9 mouse cellular contexts compared by ENCODE assay signal in genomic region chr7:24325675-24326128, GRCm38 (mm10). TPM values are rescaled to one million over a fixed set of nuclear protein-coding genes. Genes with fewer than 3 reads are reported as not detected.
DNase-seq lines count a peak whose midpoint lies in the region; ATAC-seq lines count a peak whose summit lies in the region.
"Had no signal": no experiment of that assay in that cellular context is flagged by ENCODE, and none has a peak within 500 bp of the region (broad histone marks: within the 10 kb centered on the region; RNA-seq: fewer than 3 reads in every experiment).

No protein-coding gene starts in this region.

- WGBS in heart, embryonic 12.5 days, result 5% methylated on average over 13 of the region's 13 CpGs
- WGBS in embryonic facial prominence, embryonic 10.5 days, result 4% methylated on average over 13 of the region's 13 CpGs
- WGBS in hindbrain, embryonic 16.5 days, result 5% methylated on average over 13 of the region's 13 CpGs
- 5% methylated on average over 13 of the region's 13 CpGs for WGBS in liver, embryonic 16.5 days (ENCODE audit: insufficient replicate concordance)

- no peak for DNase-seq in heart, postnatal 14 days
- DNase-seq in embryonic facial prominence, embryonic 10.5 days (ENCODE audit: low spot score), result peak; percentile 69
- DNase-seq in right cerebral cortex, adult 2 months (ENCODE audit: low spot score in 2 of 2), result peak; percentile 75 to 78
- DNase-seq in urinary bladder, adult 2 months (ENCODE audit: low spot score), result no peak
- DNase-seq in urinary bladder, postnatal 25 days (ENCODE audit: low spot score), result no peak

- peak overlapping the region; percentile 69 for H3K4me2 ChIP-seq in heart, embryonic 12.5 days
- peak overlapping the region; percentile 66 for H3K4me2 ChIP-seq in hindbrain, embryonic 16.5 days (ENCODE audit: low read length)
- peak overlapping the region; percentile 19; the same call in 1 of the 2 replicates for H3K4me2 ChIP-seq in liver, embryonic 16.5 days (ENCODE audit: low read depth, low read length)

- no peaks in the 10 kb centered on the region for H3K36me3 ChIP-seq in heart, embryonic 12.5 days
- no peaks in the 10 kb centered on the region for H3K36me3 ChIP-seq in embryonic facial prominence, embryonic 10.5 days (replicated peaks)
- no peaks in the 10 kb centered on the region for H3K36me3 ChIP-seq in hindbrain, embryonic 16.5 days (ENCODE audit: control insufficient read depth, insufficient read depth, low read length)
- no peaks in the 10 kb centered on the region for H3K36me3 ChIP-seq in liver, embryonic 16.5 days (ENCODE audit: control insufficient read depth, insufficient read depth)

- no peak for ATAC-seq in heart, embryonic 12.5 days (ENCODE audit: insufficient number of reproducible peaks, low FRiP score)
- peak; percentile 79 for ATAC-seq in hindbrain, embryonic 16.5 days
- no peak for ATAC-seq in liver, embryonic 16.5 days (ENCODE audit: low read depth)

- no peak overlapping the region for H3K27ac ChIP-seq in heart, embryonic 12.5 days (ENCODE audit: poor library complexity, severe bottlenecking)
- H3K27ac ChIP-seq in embryonic facial prominence, embryonic 10.5 days (replicated peaks), result peak overlapping the region; percentile 27
- H3K27ac ChIP-seq in hindbrain, embryonic 16.5 days (ENCODE audit: low read depth, low read length), result peak overlapping the region; percentile 44; the same call in 1 of the 2 replicates
- H3K27ac ChIP-seq in liver, embryonic 16.5 days (ENCODE audit: low read length), result no peak overlapping the region

- intact Hi-C loops in heart, postnatal 14 days (cut with DNase I), result no loop called here

- H3K9me3 ChIP-seq in heart, embryonic 12.5 days (replicated peaks), result peaks cover 17% of the 10 kb centered on the region
- H3K9me3 ChIP-seq in embryonic facial prominence, embryonic 10.5 days, result peaks cover 16% of the 10 kb centered on the region
- peaks cover 3% of the 10 kb centered on the region for H3K9me3 ChIP-seq in hindbrain, embryonic 16.5 days (ENCODE audit: control insufficient read depth, low read length)
- no peaks in the 10 kb centered on the region for H3K9me3 ChIP-seq in liver, embryonic 16.5 days (replicated peaks; ENCODE audit: control insufficient read depth, low read length)

- peak overlapping the region; percentile 44; the same call in 1 of the 2 replicates for H3K9ac ChIP-seq in heart, embryonic 12.5 days
- peak overlapping the region; percentile 50 for H3K9ac ChIP-seq in hindbrain, embryonic 16.5 days (ENCODE audit: low read depth, low read length)
- H3K9ac ChIP-seq in liver, embryonic 16.5 days (ENCODE audit: low read depth, low read length), result no peak overlapping the region

- H3K27me3 ChIP-seq in heart, embryonic 12.5 days (replicated peaks), result peaks cover 6% of the 10 kb centered on the region
- H3K27me3 ChIP-seq in embryonic facial prominence, embryonic 10.5 days (replicated peaks; ENCODE audit: low read depth, poor library complexity, severe bottlenecking), result no peaks in the 10 kb centered on the region
- no peaks in the 10 kb centered on the region for H3K27me3 ChIP-seq in hindbrain, embryonic 16.5 days (replicated peaks; ENCODE audit: control insufficient read depth, insufficient read depth, low read length)
- peaks cover 5% of the 10 kb centered on the region for H3K27me3 ChIP-seq in liver, embryonic 16.5 days (ENCODE audit: control insufficient read depth, insufficient read depth, low read depth, low read length)

- peak overlapping the region; percentile 43 for H3K4me3 ChIP-seq in heart, embryonic 12.5 days
- H3K4me3 ChIP-seq in embryonic facial prominence, embryonic 10.5 days, result peak overlapping the region; percentile 52
- H3K4me3 ChIP-seq in hindbrain, embryonic 16.5 days (ENCODE audit: low read length), result peak overlapping the region; percentile 35
- H3K4me3 ChIP-seq in liver, embryonic 16.5 days (ENCODE audit: low read depth, low read length), result no peak overlapping the region

- no peaks in the 10 kb centered on the region for H3K4me1 ChIP-seq in heart, embryonic 12.5 days (replicated peaks)
- peaks cover 4% of the 10 kb centered on the region; the same call in 1 of the 2 replicates for H3K4me1 ChIP-seq in embryonic facial prominence, embryonic 10.5 days
- H3K4me1 ChIP-seq in hindbrain, embryonic 16.5 days (ENCODE audit: control insufficient read depth, insufficient read depth, low read depth, low read length), result peaks cover 5% of the 10 kb centered on the region
- H3K4me1 ChIP-seq in liver, embryonic 16.5 days (ENCODE audit: control insufficient read depth, low read depth, low read length), result no peaks in the 10 kb centered on the region

RNA-seq across cellular contexts. Expression of gene Tescl, which starts 8.0 kb away (rescaled TPM):
- polyA plus RNA-seq in heart, embryonic 12.5 days (2016; fragmentation: Nextera tagmentation; extraction: Ambion mirVana), result 0.31 TPM in 1 of 2 replicates, not detected in the other
- total RNA-seq in heart, postnatal 14 days (2021), result not detected
- 0.17 TPM in 1 of 2 replicates, not detected in the other for polyA plus RNA-seq in embryonic facial prominence, embryonic 10.5 days (2016; fragmentation: Nextera tagmentation; extraction: Ambion mirVana)
- polyA plus RNA-seq in hindbrain, embryonic 16.5 days (2015; fragmentation: Nextera tagmentation; extraction: Ambion mirVana), result 0.25 and 0.44 TPM in 2 replicates
- not detected in 2 replicates for polyA plus RNA-seq in liver, embryonic 16.5 days (2015; fragmentation: Nextera tagmentation; extraction: Ambion mirVana)
- 0.19 TPM in 2 replicates for polyA plus RNA-seq in urinary bladder, adult 2 months (2012; rRNA removed)

RNA-seq across cellular contexts. Expression of gene Zfp94, which starts 9.2 kb away (rescaled TPM):
- polyA plus RNA-seq in heart, embryonic 12.5 days (2016; fragmentation: Nextera tagmentation; extraction: Ambion mirVana), result 5.5 and 5.6 TPM in 2 replicates
- total RNA-seq in heart, postnatal 14 days (2021), result 1 to 10 TPM; 1.7 to 2.1 TPM
- 13.8 and 13.9 TPM in 2 replicates for polyA plus RNA-seq in embryonic facial prominence, embryonic 10.5 days (2016; fragmentation: Nextera tagmentation; extraction: Ambion mirVana)
- polyA plus RNA-seq in hindbrain, embryonic 16.5 days (2015; fragmentation: Nextera tagmentation; extraction: Ambion mirVana), result 19.2 and 19.8 TPM in 2 replicates
- polyA plus RNA-seq in liver, embryonic 16.5 days (2015; fragmentation: Nextera tagmentation; extraction: Ambion mirVana), result 1.8 and 2.3 TPM in 2 replicates
- polyA plus RNA-seq in urinary bladder, adult 2 months (2012; rRNA removed), result 10.5 and 11.0 TPM in 2 replicates

RNA-seq across cellular contexts. Expression of gene Lypd5, which starts 23.3 kb away (rescaled TPM):
- polyA plus RNA-seq in heart, embryonic 12.5 days (2016; fragmentation: Nextera tagmentation; extraction: Ambion mirVana), result not detected in 2 replicates
- not detected for total RNA-seq in heart, postnatal 14 days (2021)
- polyA plus RNA-seq in embryonic facial prominence, embryonic 10.5 days (2016; fragmentation: Nextera tagmentation; extraction: Ambion mirVana), result not detected in 2 replicates
- not detected in 2 replicates for polyA plus RNA-seq in hindbrain, embryonic 16.5 days (2015; fragmentation: Nextera tagmentation; extraction: Ambion mirVana)
- polyA plus RNA-seq in liver, embryonic 16.5 days (2015; fragmentation: Nextera tagmentation; extraction: Ambion mirVana), result not detected in 2 replicates
- polyA plus RNA-seq in urinary bladder, adult 2 months (2012; rRNA removed), result not detected in 2 replicates
- polyA plus RNA-seq: C2C12 had no signal

RNA-seq across cellular contexts. Expression of gene Zfp61, which starts 24.7 kb away (rescaled TPM):
- polyA plus RNA-seq in heart, embryonic 12.5 days (2016; fragmentation: Nextera tagmentation; extraction: Ambion mirVana), result 17.0 and 17.7 TPM in 2 replicates
- total RNA-seq in heart, postnatal 14 days (2021), result 1 to 10 TPM; 3.3 to 4.0 TPM
- 46.4 and 47.7 TPM in 2 replicates for polyA plus RNA-seq in embryonic facial prominence, embryonic 10.5 days (2016; fragmentation: Nextera tagmentation; extraction: Ambion mirVana)
- polyA plus RNA-seq in hindbrain, embryonic 16.5 days (2015; fragmentation: Nextera tagmentation; extraction: Ambion mirVana), result 41.4 and 42.1 TPM in 2 replicates
- 2.3 and 2.7 TPM in 2 replicates for polyA plus RNA-seq in liver, embryonic 16.5 days (2015; fragmentation: Nextera tagmentation; extraction: Ambion mirVana)
- 16.1 and 18.1 TPM in 2 replicates for polyA plus RNA-seq in urinary bladder, adult 2 months (2012; rRNA removed)

RNA-seq across cellular contexts. Expression of gene Kcnn4, which starts 44.4 kb away (rescaled TPM):
- polyA plus RNA-seq in heart, embryonic 12.5 days (2016; fragmentation: Nextera tagmentation; extraction: Ambion mirVana), result 6.9 and 7.8 TPM in 2 replicates
- total RNA-seq in heart, postnatal 14 days (2021), result 1 to 10 TPM; 1.0 to 3.3 TPM
- 3.0 and 3.5 TPM in 2 replicates for polyA plus RNA-seq in embryonic facial prominence, embryonic 10.5 days (2016; fragmentation: Nextera tagmentation; extraction: Ambion mirVana)
- 2.5 and 3.2 TPM in 2 replicates for polyA plus RNA-seq in hindbrain, embryonic 16.5 days (2015; fragmentation: Nextera tagmentation; extraction: Ambion mirVana)
- 91.9 and 93.4 TPM in 2 replicates for polyA plus RNA-seq in liver, embryonic 16.5 days (2015; fragmentation: Nextera tagmentation; extraction: Ambion mirVana)
- polyA plus RNA-seq in urinary bladder, adult 2 months (2012; rRNA removed), result 47.4 and 50.6 TPM in 2 replicates

Comparison
In these comparisons a context has a peak if more than half of its experiments do, and no peak if none do; other contexts are left out.
1. H3K27ac ChIP-seq: peak in embryonic facial prominence, embryonic 10.5 days (single experiment) and hindbrain, embryonic 16.5 days (single experiment); none in heart, embryonic 12.5 days (single experiment) and liver, embryonic 16.5 days (single experiment).
2. H3K4me2 ChIP-seq: peak in every context shown above with its lines; median percentile 69 in heart, embryonic 12.5 days; 66 in hindbrain, embryonic 16.5 days; 19 in liver, embryonic 16.5 days.
3. DNase-seq: peak in embryonic facial prominence, embryonic 10.5 days (single experiment) and right cerebral cortex, adult 2 months (2 of 2); none in heart, postnatal 14 days (0 of 2), urinary bladder, adult 2 months (single experiment) and urinary bladder, postnatal 25 days (single experiment).